Mouse (Mus musculus) induced T-regulatory cell, adult 2 months (primary cell): ENCODE results near the gene Vegfc.

Source experiments
- DNase-seq: peaks from one replicate; pipeline ENCODE4 v3.0.0-alpha.2; 2012; ENCODE audit warnings: low read depth

Gene Vegfc

GRCm38 (mm10) chr8:54077271-54078120, at the start of gene Vegfc:
Gene Vegfc, plus strand, starts transcription at chr8:54077606.
- peak; percentile 40 for DNase-seq

- no peak for DNase-seq
Observed at GRCm38 (mm10) chr8:54034584-54034983, 42.8 kb upstream of the Vegfc start.

- DNase-seq = no peak
Observed at GRCm38 (mm10) chr8:54042601-54043000, 34.8 kb upstream of the Vegfc start.

- no peak for DNase-seq
Observed at GRCm38 (mm10) chr8:54043468-54043867, 33.9 kb upstream of the Vegfc start.

- DNase-seq = no peak
Observed at GRCm38 (mm10) chr8:54053210-54053609, 24.2 kb upstream of the Vegfc start.

GRCm38 (mm10) chr8:54065492-54065891, 11.9 kb upstream of the Vegfc start:
- DNase-seq = no peak

- no peak for DNase-seq
Observed at GRCm38 (mm10) chr8:54076301-54076700, 1.1 kb upstream of the Vegfc start.

- no peak for DNase-seq
Observed at GRCm38 (mm10) chr8:54076791-54077270, 575 bp upstream of the Vegfc start.

- no peak for DNase-seq
Observed at GRCm38 (mm10) chr8:54078121-54078440, 675 bp downstream of the Vegfc start.

GRCm38 (mm10) chr8:54079001-54079400, 1.6 kb downstream of the Vegfc start:
- DNase-seq = peak; percentile 5

- DNase-seq = no peak
Observed at GRCm38 (mm10) chr8:54079601-54080000, 2.2 kb downstream of the Vegfc start.

GRCm38 (mm10) chr8:54085896-54086295, 8.5 kb downstream of the Vegfc start:
- DNase-seq = no peak

- no peak for DNase-seq
Observed at GRCm38 (mm10) chr8:54087114-54087513, 9.7 kb downstream of the Vegfc start.

- DNase-seq = no peak
Observed at GRCm38 (mm10) chr8:54089204-54089603, 11.8 kb downstream of the Vegfc start.

GRCm38 (mm10) chr8:54089901-54090300, 12.5 kb downstream of the Vegfc start:
- no peak for DNase-seq

GRCm38 (mm10) chr8:54100058-54100457, 22.7 kb downstream of the Vegfc start:
- no peak for DNase-seq

GRCm38 (mm10) chr8:54114581-54114980, 37.2 kb downstream of the Vegfc start:
- no peak for DNase-seq

GRCm38 (mm10) chr8:54120115-54120514, 42.7 kb downstream of the Vegfc start:
- peak; percentile 1 for DNase-seq

- DNase-seq = no peak
Observed at GRCm38 (mm10) chr8:54121942-54122341, 44.5 kb downstream of the Vegfc start.

- no peak for DNase-seq
Observed at GRCm38 (mm10) chr8:54122345-54122744, 44.9 kb downstream of the Vegfc start.

- DNase-seq = no peak
Observed at GRCm38 (mm10) chr8:54130558-54130957, 53.2 kb downstream of the Vegfc start.

- peak; percentile 41 for DNase-seq
Observed at GRCm38 (mm10) chr8:54153240-54153639, 75.8 kb downstream of the Vegfc start.

GRCm38 (mm10) chr8:54163505-54163904, 86.1 kb downstream of the Vegfc start:
- no peak for DNase-seq

- no peak for DNase-seq
Observed at GRCm38 (mm10) chr8:54185336-54185735, 107.9 kb downstream of the Vegfc start.
